Mouse (Mus musculus) layer of hippocampus, adult 2 months (tissue): ENCODE measurements around the gene Metap1d. TPM values are rescaled to one million over a fixed set of nuclear protein-coding genes. Genes with fewer than 3 reads are reported as not detected.
A peak's percentile ranks its signal among the peaks of the same experiment; 100 is the strongest.

Experiments
- DNase-seq, 2 experiments: peaks; one replicate each; pipeline ENCODE4 v3.0.0; 2022; ENCODE audit warnings: low spot score in 2 of 2
- H3K27ac ChIP-seq: fragments of 200-600 bp; 2 replicates; pipeline ENCODE4 v1.8.1; 2022
- H3K4me3 ChIP-seq: fragments of 200-600 bp; 2 replicates; pipeline ENCODE4 v1.8.1; 2022; ENCODE audit warnings: mild to moderate bottlenecking
- CTCF ChIP-seq: fragments of 200-600 bp; conservative IDR thresholded peaks from 2 replicates; pipeline ENCODE4 v1.8.1; 2022; ENCODE audit warnings: antibody characterized with exemption, mild to moderate bottlenecking, moderate library complexity
- total RNA-seq, 2 experiments: library from RNA; stranded (reverse); gene quantifications; 2 replicates each; pipeline ENCODE4 v1.2.3; 2021

The Metap1d gene
- total RNA-seq, 2 experiments from 2014 or later = 24.0 to 25.7 TPM

DNA sequence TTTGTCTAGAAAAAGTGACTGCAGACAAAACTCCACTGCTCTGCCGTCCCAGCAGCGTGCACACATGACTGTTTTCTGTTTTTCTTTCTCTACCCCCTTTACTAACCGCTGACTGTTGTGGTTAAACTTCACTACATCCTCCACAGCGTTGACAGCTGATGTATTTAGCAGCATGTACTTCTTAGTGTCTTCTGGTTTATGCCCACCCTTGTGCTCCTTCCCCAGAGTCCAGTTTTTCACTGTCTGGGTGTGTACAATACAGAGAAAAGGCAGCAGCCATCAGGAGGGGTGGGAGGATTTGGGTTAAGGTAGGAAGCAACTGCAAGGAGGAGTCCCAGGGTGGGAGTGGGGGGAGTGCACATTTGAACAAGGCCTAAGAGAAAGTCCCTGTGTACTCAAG, 69.8 kb downstream of the Metap1d start:
- TF ChIP-seq CTCF = no peak
- Histone ChIP-seq H3K27ac (no peak overlapping the region), H3K4me3 (no peak overlapping the region)
- no peak for DNase-seq

DNA sequence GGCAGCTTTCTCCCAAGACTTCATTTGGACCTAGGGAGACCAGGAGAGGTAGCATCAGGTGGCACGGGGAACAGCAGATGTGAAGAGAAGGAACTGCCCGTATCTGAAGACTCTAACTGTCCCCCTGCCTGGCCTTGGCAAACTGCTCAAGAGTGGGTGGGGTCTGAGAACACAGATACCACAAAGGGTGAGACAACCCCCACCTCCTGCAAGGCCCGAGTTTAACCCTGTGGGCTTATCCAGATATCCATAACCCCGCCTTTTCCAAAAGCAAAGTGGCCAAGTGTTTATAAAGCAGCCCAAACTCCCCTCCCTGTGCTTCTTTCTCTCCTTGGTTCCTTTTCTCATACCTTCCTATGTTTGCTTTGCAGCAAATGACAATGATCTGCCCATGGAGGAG, 70.4 kb downstream of the Metap1d start:
- TF ChIP-seq CTCF = no peak
- DNase-seq = no peak
- Histone ChIP-seq H3K4me3 (no peak overlapping the region), H3K27ac (no peak overlapping the region)

DNA sequence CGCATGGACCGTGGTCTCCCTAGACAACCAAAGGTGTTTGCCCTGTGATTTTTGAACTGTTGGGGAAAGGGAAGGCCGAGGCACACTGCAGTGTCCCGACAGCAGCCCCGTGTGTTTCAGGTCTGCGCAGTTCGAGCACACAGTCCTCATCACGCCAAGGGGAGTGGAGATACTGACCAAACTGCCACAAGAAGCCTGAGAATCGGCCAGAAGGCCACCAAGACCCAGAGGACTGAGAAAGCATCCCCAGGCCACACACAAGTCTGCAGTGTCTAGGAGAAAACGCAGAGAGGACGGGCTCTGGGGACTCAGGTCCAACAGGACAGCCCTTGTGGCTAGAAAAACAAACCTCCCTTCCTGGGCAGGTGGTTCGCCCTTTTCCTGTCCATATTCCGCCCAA, 71.7 kb downstream of the Metap1d start:
- no peak for DNase-seq
- TF ChIP-seq CTCF = no peak
- Histone ChIP-seq H3K4me3 (no peak overlapping the region), H3K27ac (no peak overlapping the region)

DNA sequence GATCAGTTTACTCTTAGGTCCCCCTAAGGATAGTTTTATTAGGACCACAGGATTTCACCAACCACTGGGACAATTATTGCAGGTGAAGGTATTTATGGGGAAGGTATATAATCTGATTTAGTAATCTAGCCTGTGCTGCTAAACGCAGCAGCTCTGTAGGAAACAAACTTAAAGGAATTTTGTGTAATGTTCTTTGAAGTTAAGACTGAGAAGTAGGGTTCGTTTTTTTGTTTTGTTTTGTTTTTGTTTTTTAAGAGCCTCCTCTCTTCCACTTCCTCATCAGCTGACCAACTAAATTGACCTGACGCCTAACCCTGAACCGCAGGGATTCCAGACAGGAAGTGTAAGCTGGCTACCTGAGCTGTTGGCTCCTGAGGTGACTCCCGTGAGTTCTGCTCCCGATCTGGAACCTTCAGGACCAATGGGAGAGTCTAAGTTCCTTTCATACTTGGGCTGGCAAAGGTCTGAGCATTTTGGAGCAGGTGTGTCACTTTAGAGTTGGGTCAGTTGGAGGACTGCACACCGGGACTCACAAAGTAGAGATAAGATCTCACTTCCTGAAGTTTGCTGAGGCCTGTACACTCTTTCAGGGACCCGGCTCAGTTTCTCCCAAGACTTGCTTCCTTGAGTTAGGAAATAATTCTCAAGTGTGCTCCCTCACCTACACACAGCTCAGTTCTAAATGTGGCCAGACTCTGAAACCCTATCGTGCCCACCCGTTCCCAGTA, 73.7 kb downstream of the Metap1d start:
- no peak overlapping the region for H3K4me3 ChIP-seq
- TF ChIP-seq CTCF = no peak
- no peak for DNase-seq
- no peak overlapping the region for H3K27ac ChIP-seq

DNA sequence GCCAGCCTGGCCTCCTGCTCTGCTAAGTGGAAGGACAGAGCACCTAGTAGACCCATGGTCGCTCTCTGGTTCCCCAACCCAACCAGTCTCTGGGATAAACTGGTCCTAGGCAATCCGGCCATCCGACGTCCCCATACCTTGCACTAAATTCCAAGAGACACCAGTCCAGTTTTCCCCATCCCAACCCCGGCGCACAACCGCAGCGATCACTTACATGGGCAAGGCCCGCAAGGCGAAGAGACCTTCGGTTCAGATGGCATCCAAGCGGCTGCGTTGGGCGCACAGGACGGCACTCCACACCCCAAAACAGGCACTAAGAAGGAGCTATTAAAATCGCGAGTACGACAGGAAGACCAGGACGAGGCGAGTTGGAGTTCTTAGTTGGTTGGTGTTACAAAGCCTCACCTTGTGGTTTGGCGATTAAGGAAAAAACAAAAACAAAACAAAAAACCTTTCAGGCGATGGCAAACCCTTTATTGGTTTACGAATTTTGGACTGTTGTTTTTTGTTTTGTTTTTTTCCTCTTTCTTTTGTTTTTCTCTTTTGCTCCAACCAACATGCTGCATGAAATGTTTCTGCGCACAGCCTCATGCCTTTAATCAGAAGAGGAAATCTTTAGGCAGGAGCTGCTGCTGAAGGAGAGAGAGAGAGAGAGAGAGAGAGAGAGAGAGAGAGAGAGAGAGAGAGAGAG, 74.4 kb downstream of the Metap1d start:
- H3K27ac ChIP-seq = no peak overlapping the region

DNA sequence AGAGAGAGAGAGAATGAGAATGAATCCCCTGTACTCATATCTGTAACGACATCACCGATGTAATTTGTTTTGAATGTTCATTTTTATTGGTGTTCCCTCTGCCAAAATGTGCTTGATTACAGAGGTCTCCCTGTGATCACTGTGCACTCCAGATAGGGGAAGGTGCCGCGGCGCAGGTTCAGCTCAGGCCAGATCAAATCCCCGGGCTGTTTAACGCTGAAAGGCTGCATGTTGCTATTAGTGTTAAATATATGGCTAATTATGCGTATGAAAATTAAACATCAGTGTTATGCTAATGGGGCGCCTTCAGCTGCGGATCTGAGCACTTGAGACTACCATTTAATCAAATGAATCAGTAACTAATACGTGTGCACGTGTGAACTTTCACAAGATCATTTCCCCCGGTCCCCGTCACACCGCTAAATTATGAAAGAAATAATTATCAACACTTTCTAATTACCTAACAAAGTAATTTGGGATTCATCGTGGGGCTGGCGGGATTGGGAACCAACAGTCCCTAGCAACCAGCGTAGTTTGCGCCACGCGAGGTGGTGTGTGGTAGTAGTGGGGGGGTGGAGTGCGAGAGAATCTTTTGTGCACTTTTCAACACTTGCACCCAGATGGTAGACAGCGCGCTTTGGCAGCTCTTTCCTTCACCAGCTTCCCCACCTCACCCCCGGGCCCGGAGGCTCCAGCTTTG, 75.1 kb downstream of the Metap1d start, which contains the start of gene Dlx1:
Gene Dlx1 (plus strand): TSS at position 100 of the 700 bp plus-strand sequence.
- DNase-seq = no peak
- peak within 1 kb of the TSS; percentile 18; the same call in 1 of the 2 replicates for H3K27ac ChIP-seq
- no peak for TF ChIP-seq CTCF
- peak within 1 kb of the TSS; percentile 45; the same call in 1 of the 2 replicates for H3K4me3 ChIP-seq

More for the DNA sequence above, 74.4 kb downstream of the Metap1d start:
- DNase-seq = no peak
- no peak overlapping the region for H3K4me3 ChIP-seq
- no peak for TF ChIP-seq CTCF

DNA sequence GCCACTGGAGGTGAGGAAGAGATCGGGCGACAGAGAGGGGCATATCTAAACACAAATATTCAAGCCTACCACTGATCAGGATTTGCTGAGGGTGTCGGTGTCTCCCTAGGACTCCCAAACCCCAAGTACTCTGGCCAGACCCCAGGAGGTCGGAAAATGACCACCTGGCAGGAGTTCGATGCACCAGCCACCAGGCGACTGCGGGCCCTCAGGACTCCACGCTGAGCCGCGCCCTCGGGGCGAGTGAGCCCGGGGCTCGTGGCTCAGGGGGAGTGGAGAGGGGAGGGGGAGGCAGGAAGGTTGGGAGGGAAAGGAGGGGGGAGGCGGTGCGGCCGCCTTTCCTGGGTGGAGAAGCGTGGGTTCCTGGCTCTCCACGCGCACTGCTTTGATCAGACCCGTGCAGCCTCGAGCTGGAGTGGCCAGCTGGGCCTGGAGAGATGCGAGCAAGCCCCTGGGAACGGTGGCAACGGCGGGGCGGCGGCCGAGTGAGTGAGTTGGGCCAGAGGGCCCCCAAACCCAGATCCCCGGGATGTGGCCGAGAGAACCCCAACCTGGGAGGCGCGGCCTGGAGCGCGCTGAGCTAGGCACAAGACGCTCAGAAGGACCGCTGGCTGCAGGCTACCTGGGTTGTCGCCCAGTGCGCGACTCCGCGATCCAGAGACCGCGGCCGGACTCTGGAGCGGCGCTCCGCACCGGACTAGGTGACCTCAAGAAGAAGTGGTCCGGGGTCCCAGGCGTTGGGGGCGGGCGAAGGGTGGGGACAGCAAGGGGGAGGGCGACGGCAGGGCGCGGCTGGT, 75.8 kb downstream of the Metap1d start:
- Histone ChIP-seq H3K27ac (peak overlapping the region; percentile 18; the same call in 1 of the 2 replicates), H3K4me3 (peak overlapping the region; percentile 45)
- no peak for TF ChIP-seq CTCF
- DNase-seq = no peak

DNA sequence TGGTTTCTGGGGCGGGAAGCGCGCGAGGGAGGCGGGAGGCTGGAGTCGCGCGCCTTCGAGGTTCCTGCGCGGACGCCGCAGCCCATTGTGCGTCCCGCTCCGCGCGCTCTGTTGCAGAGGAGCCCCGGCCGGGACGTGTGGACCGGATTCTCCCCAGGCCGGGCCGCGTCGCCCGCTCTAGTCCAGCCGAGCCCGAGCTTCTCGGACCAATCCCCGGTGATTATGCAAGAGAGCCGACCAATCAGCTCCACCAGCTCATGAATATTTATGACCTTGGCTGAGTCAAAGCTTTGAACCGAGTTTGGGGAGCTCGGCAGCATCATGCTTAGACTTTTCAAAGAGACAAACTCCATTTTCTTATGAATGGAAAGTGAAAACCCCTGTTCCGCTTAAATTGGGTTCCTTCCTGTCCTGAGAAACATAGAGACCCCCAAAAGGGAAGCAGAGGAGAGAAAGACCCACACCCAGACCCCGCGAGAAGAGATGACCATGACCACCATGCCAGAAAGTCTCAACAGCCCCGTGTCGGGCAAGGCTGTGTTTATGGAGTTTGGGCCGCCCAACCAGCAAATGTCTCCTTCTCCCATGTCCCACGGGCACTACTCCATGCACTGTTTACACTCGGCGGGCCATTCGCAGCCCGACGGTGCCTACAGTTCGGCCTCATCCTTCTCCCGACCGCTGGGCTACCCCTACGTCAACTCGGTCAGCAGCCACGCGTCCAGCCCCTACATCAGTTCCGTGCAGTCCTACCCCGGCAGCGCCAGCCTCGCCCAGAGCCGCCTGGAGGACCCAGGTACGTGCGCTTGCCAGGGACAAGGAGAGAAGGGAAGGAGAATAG, 76.7 kb downstream of the Metap1d start:
- TF ChIP-seq CTCF = no peak
- Histone ChIP-seq H3K4me3 (peak overlapping the region; percentile 45), H3K27ac (peak overlapping the region; percentile 3; the same call in 1 of the 2 replicates)
- peak; percentile 44 to 55 for DNase-seq

DNA sequence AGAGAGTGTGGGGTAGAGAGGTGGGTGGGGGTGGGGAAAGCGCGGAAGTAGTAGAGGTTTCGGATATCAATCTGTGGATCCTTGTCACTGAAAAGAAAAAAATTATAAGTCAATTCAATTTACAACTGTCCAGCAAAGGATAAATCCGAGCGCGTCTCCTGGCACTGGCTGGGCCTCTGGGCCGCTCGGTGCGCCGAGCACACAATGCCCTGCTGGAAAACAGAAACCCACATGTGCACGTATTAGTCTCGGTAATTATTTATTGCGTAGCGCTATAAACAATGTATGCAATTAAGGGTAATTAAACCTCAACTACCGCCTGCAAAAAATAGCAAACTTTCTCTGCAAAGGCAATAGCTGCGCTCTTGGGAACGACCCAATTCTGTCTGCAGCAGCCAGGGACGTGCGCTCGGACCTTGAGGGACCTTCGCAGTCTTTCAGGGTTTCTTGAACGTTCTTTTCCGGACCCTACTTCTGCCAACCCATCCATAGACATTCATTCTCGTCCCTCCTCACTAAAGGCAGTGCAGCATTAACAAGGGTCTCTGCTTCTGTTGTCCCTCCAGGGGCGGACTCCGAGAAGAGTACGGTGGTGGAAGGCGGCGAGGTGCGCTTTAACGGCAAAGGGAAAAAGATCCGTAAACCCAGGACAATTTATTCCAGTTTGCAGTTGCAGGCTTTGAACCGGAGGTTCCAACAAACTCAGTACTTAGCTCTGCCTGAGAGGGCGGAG, 77.5 kb downstream of the Metap1d start:
- no peak for DNase-seq
- H3K27ac ChIP-seq = no peak overlapping the region
- TF ChIP-seq CTCF = no peak
- peak overlapping the region; percentile 20; the same call in 1 of the 2 replicates for H3K4me3 ChIP-seq

DNA sequence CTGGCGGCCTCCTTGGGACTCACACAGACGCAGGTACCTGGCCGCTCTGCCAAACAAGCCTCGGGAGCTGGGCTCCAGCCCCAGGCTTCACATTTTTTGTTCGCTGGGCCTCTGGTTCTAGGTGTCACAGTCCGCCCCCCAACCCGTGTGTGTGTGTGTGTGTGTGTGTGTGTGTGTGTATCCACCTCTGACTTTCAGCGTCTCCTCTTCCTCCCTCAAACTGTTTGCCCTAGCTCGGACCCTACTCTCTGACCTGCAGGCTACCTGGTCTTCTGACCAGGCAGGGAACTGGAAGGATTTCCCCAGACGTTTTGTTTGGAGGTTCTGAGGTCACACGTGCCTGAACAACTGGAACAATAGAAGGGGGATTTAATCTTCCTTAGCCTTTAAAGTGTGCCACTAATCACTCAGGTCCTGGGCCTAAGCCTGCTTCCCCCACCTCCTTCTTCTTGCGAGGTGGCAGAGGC, 78.1 kb downstream of the Metap1d start:
- no peak for DNase-seq
- Histone ChIP-seq H3K4me3 (no peak overlapping the region), H3K27ac (no peak overlapping the region)
- TF ChIP-seq CTCF = no peak
